8 mouse cellular contexts compared by ENCODE assay signal in genomic region chr19:8578970-8579342, GRCm38 (mm10). TPM values are rescaled to one million over a fixed set of nuclear protein-coding genes. Genes with fewer than 3 reads are reported as not detected.
A peak's percentile ranks its signal among the peaks of the same experiment; 100 is the strongest.
DNase-seq lines count a peak whose midpoint lies in the region; ATAC-seq and TF ChIP-seq lines count a peak whose summit lies in the region.

No protein-coding gene starts in this region.

- peak overlapping the region; percentile 80 for H3K4me2 ChIP-seq in lung, embryonic 15.5 days
- H3K4me2 ChIP-seq in stomach, embryonic 14.5 days (replicated peaks; ENCODE audit: low read depth, low read length) = peak overlapping the region; percentile 42

- H3K36me3 ChIP-seq in lung, embryonic 15.5 days = no peaks in the 10 kb centered on the region
- no peaks in the 10 kb centered on the region for H3K36me3 ChIP-seq in hindbrain, embryonic 10.5 days
- H3K36me3 ChIP-seq in limb, embryonic 10.5 days = no peaks in the 10 kb centered on the region
- H3K36me3 ChIP-seq in stomach, embryonic 14.5 days (ENCODE audit: control insufficient read depth, insufficient read depth, low read length) = no peaks in the 10 kb centered on the region

- no peak overlapping the region; the same call in 1 of the 2 replicates for H3K27ac ChIP-seq in lung, embryonic 15.5 days
- H3K27ac ChIP-seq in hindbrain, embryonic 10.5 days = peak overlapping the region; percentile 75; the same call in 1 of the 2 replicates
- no peak overlapping the region for H3K27ac ChIP-seq in limb, embryonic 10.5 days
- H3K27ac ChIP-seq in stomach, embryonic 14.5 days (ENCODE audit: low read length) = peak overlapping the region; percentile 69; the same call in 1 of the 2 replicates

- H3K27me3 ChIP-seq in lung, embryonic 15.5 days = no peaks in the 10 kb centered on the region
- 0 out of 2 replicates have a peak, but pooled peaks cover 4% of the 10 kb centered on the region for H3K27me3 ChIP-seq in hindbrain, embryonic 10.5 days (ENCODE audit: insufficient read depth, poor library complexity, severe bottlenecking)
- no peaks in the 10 kb centered on the region for H3K27me3 ChIP-seq in limb, embryonic 10.5 days (ENCODE audit: low read depth, poor library complexity, severe bottlenecking)
- no peaks in the 10 kb centered on the region for H3K27me3 ChIP-seq in stomach, embryonic 14.5 days (ENCODE audit: control insufficient read depth, insufficient read depth, low read length)

- peak overlapping the region; percentile 41 for H3K4me3 ChIP-seq in lung, embryonic 15.5 days
- peak overlapping the region; percentile 46; the same call in 1 of the 2 replicates for H3K4me3 ChIP-seq in hindbrain, embryonic 10.5 days
- H3K4me3 ChIP-seq in limb, embryonic 10.5 days = peak overlapping the region; percentile 46; the same call in 1 of the 2 replicates
- H3K4me3 ChIP-seq in stomach, embryonic 14.5 days (ENCODE audit: low read depth, low read length) = peak overlapping the region; percentile 21
- H3K4me3 ChIP-seq in lung, adult 2 months (replicated peaks; ENCODE audit: extremely low read depth, low read depth, low read length) = no peak overlapping the region

- TF ChIP-seq CTCF in lung, adult 2 months (IDR thresholded peaks at IDR 0.05; ENCODE audit: insufficient read depth, low read length) = no peak

- TF ChIP-seq POLR2A in lung, adult 2 months (IDR thresholded peaks at IDR 0.05; ENCODE audit: borderline replicate concordance, extremely low read depth, low read depth, low read length) = no peak

- peak overlapping the region; percentile 39 for H3K9ac ChIP-seq in lung, embryonic 15.5 days
- peak overlapping the region; percentile 7 for H3K9ac ChIP-seq in stomach, embryonic 14.5 days (replicated peaks; ENCODE audit: low read depth, low read length)

- peaks cover 8% of the 10 kb centered on the region for H3K4me1 ChIP-seq in lung, embryonic 15.5 days
- peaks cover 7% of the 10 kb centered on the region for H3K4me1 ChIP-seq in hindbrain, embryonic 10.5 days (replicated peaks)
- peaks cover 6% of the 10 kb centered on the region for H3K4me1 ChIP-seq in limb, embryonic 10.5 days
- H3K4me1 ChIP-seq in stomach, embryonic 14.5 days (ENCODE audit: control insufficient read depth, insufficient read depth, low read length) = no peaks in the 10 kb centered on the region
- H3K4me1 ChIP-seq in lung, adult 2 months (ENCODE audit: control insufficient read depth, insufficient read depth, low read length) = peaks cover 3% of the 10 kb centered on the region; the same call in 1 of the 2 replicates

- 27% methylated on average over 2 of the region's 2 CpGs for WGBS in lung, embryonic 15.5 days
- 67% methylated on average over 2 of the region's 2 CpGs for WGBS in hindbrain, embryonic 10.5 days
- 67% methylated on average over 2 of the region's 2 CpGs for WGBS in limb, embryonic 10.5 days
- 20% methylated on average over 2 of the region's 2 CpGs for WGBS in stomach, embryonic 14.5 days
- 45% methylated on average over 2 of the region's 2 CpGs for WGBS in lung, adult 2 months

- ATAC-seq in lung, embryonic 15.5 days (ENCODE audit: borderline replicate concordance, extremely low read depth, low FRiP score, low TSS enrichment) = no peak
- ATAC-seq in stomach, embryonic 14.5 days (ENCODE audit: insufficient number of reproducible peaks, insufficient read depth, low FRiP score, low read depth) = peak; percentile 34; the same call in 1 of the 2 replicates

- H3K9me3 ChIP-seq in lung, embryonic 15.5 days = no peaks in the 10 kb centered on the region
- H3K9me3 ChIP-seq in hindbrain, embryonic 10.5 days = no peaks in the 10 kb centered on the region
- no peaks in the 10 kb centered on the region for H3K9me3 ChIP-seq in limb, embryonic 10.5 days (replicated peaks)
- no peaks in the 10 kb centered on the region for H3K9me3 ChIP-seq in stomach, embryonic 14.5 days (ENCODE audit: control insufficient read depth, low read depth, low read length)

- no peak for DNase-seq in lung, postnatal 4 days
- no peak for DNase-seq in hindbrain, embryonic 10.5 days (ENCODE audit: low spot score)
- no peak for DNase-seq in limb, embryonic 10.5 days (ENCODE audit: low spot score)
- no peak for DNase-seq in embryo, embryonic 10.5 days (ENCODE audit: low spot score)
- DNase-seq in lung, adult 2 months = no peak
- DNase-seq in adipocyte (ENCODE audit: low spot score) = no peak

RNA-seq across cellular contexts. Expression of gene Slc22a8, which starts 12.1 kb away (rescaled TPM):
- 0.09 and 0.24 TPM in 2 replicates for polyA plus RNA-seq in lung, embryonic 15.5 days (2015; fragmentation: Nextera tagmentation; extraction: Ambion mirVana)
- polyA plus RNA-seq in hindbrain, embryonic 10.5 days (2016; fragmentation: Nextera tagmentation; extraction: Ambion mirVana) = 0.09 and 0.21 TPM in 2 replicates
- polyA plus RNA-seq in limb, embryonic 10.5 days (2016; fragmentation: Nextera tagmentation; extraction: Ambion mirVana) = not detected in 2 replicates
- polyA plus RNA-seq in stomach, embryonic 14.5 days (2014; fragmentation: Nextera tagmentation; extraction: Ambion mirVana) = not detected in 2 replicates
- 0.07 TPM in 1 of 2 replicates, not detected in the other for polyA plus RNA-seq in lung, adult 2 months (2012; rRNA removed)

RNA-seq across cellular contexts. Expression of gene Slc22a6, which starts 38.9 kb away (rescaled TPM):
- polyA plus RNA-seq in lung, embryonic 15.5 days (2015; fragmentation: Nextera tagmentation; extraction: Ambion mirVana) = 0.11 TPM in 2 replicates
- polyA plus RNA-seq in hindbrain, embryonic 10.5 days (2016; fragmentation: Nextera tagmentation; extraction: Ambion mirVana) = 0.14 and 0.16 TPM in 2 replicates
- polyA plus RNA-seq in limb, embryonic 10.5 days (2016; fragmentation: Nextera tagmentation; extraction: Ambion mirVana) = not detected in 2 replicates
- polyA plus RNA-seq in stomach, embryonic 14.5 days (2014; fragmentation: Nextera tagmentation; extraction: Ambion mirVana) = not detected in 2 replicates
- not detected in 2 replicates for polyA plus RNA-seq in lung, adult 2 months (2012; rRNA removed)

Comparison
In these comparisons a context has a peak if more than half of its experiments do, and no peak if none do; other contexts are left out.
1. H3K27ac ChIP-seq: peak in hindbrain, embryonic 10.5 days (single experiment) and stomach, embryonic 14.5 days (single experiment); none in lung, embryonic 15.5 days (single experiment) and limb, embryonic 10.5 days (single experiment).